Mouse (Mus musculus): Measurements from ENCODE around the gene Tmem132d. TPM values are rescaled to one million over a fixed set of nuclear protein-coding genes. Genes with fewer than 3 reads are reported as not detected.

Tmem132d gene
- polyA plus RNA-seq, 1 experiment from 2014 or later = not detected

DNA sequence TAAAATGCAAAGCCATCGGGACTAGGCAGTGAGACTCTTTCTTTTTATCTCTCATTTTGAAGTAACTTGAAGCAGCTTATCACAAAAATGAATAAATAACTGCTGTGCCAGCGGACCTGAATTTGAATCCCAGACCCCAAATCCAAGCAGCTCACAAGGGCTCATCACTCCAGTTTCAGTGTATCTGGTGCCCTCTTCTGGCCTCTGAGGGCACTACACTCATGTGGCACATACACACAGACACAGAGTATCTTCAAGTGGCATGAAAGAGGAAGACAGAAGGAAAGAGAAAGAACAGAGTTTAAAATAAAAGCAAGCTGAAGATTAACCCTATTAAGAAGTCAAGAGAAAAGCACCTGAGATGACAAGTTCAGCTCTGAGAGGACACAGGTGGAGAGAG is 10.8 kb downstream of the Tmem132d start:
- H3K4me2 ChIP-seq (ENCODE audit: low read depth, low read length) = no peak overlapping the region
- H3K4me3 ChIP-seq (ENCODE audit: low read length) = no peak overlapping the region
- no peak overlapping the region for H3K27ac ChIP-seq (ENCODE audit: low read length)
- no peak for ATAC-seq
- H3K36me3 ChIP-seq (ENCODE audit: control insufficient read depth, insufficient read depth, low read length) = no peaks in the 10 kb centered on the region
- no peaks in the 10 kb centered on the region for H3K4me1 ChIP-seq (ENCODE audit: control insufficient read depth, insufficient read depth, low read length)
- H3K27me3 ChIP-seq (replicated peaks; ENCODE audit: control insufficient read depth, insufficient read depth, low read length) = no peaks in the 10 kb centered on the region
- WGBS = 91% methylated on average over 2 of the region's 2 CpGs
- H3K9ac ChIP-seq (ENCODE audit: low read depth, low read length) = no peak overlapping the region
- no peaks in the 10 kb centered on the region for H3K9me3 ChIP-seq (ENCODE audit: control insufficient read depth, low read length)

- no peaks in the 10 kb centered on the region for H3K27me3 ChIP-seq (replicated peaks; ENCODE audit: control insufficient read depth, insufficient read depth, low read length)
- ATAC-seq = no peak
These were observed 14.6 kb downstream of the Tmem132d start for GRCm38 (mm10) chr5:128418149-128418710.

DNA sequence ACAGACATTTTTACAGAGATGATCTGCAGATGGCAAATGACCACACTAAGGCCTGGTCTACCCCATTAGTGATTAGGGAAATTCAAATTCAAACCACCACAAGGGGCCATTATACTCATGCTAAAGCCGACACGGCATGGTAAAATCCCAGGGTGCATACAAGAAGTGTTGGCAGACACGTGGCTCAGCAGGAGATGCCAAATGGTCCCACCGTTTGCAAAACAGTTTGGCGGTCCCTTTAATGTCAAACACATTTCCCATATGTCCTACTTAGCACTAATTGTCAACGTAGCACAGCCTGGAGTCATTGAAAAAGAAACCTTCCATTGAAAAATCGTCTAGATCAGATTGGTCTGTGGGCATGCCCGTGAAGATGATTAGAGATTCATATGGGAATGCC is 18.8 kb downstream of the Tmem132d start:
- Histone ChIP-seq H3K27ac (ENCODE audit: low read length) (no peak overlapping the region), H3K27me3 (replicated peaks; ENCODE audit: control insufficient read depth, insufficient read depth, low read length) (no peaks in the 10 kb centered on the region), H3K36me3 (ENCODE audit: control insufficient read depth, insufficient read depth, low read length) (no peaks in the 10 kb centered on the region), H3K4me1 (ENCODE audit: control insufficient read depth, insufficient read depth, low read length) (no peaks in the 10 kb centered on the region), H3K4me2 (ENCODE audit: low read depth, low read length) (no peak overlapping the region), H3K4me3 (ENCODE audit: low read length) (no peak overlapping the region), H3K9ac (ENCODE audit: low read depth, low read length) (no peak overlapping the region), H3K9me3 (ENCODE audit: control insufficient read depth, low read length) (no peaks in the 10 kb centered on the region)
- no peak for ATAC-seq
- WGBS = 62% methylated on average over 8 of the region's 8 CpGs

More at GRCm38 (mm10) chr5:128418149-128418710, 14.6 kb downstream of the Tmem132d start:
- H3K4me3 ChIP-seq (ENCODE audit: low read length) = no peak overlapping the region
- H3K9ac ChIP-seq (ENCODE audit: low read depth, low read length) = no peak overlapping the region
- H3K4me1 ChIP-seq (ENCODE audit: control insufficient read depth, insufficient read depth, low read length) = no peaks in the 10 kb centered on the region
- WGBS = 61% methylated on average over 11 of the region's 11 CpGs
- no peaks in the 10 kb centered on the region for H3K36me3 ChIP-seq (ENCODE audit: control insufficient read depth, insufficient read depth, low read length)
- no peak overlapping the region for H3K27ac ChIP-seq (ENCODE audit: low read length)
- H3K4me2 ChIP-seq (ENCODE audit: low read depth, low read length) = no peak overlapping the region
- H3K9me3 ChIP-seq (ENCODE audit: control insufficient read depth, low read length) = no peaks in the 10 kb centered on the region

GRCm38 (mm10) chr5:128412306-128412705 is 20.6 kb downstream of the Tmem132d start:
- no peak for ATAC-seq
- Histone ChIP-seq H3K27ac (ENCODE audit: low read length) (no peak overlapping the region), H3K9ac (ENCODE audit: low read depth, low read length) (no peak overlapping the region), H3K4me3 (ENCODE audit: low read length) (no peak overlapping the region), H3K4me1 (ENCODE audit: control insufficient read depth, insufficient read depth, low read length) (no peaks in the 10 kb centered on the region), H3K9me3 (ENCODE audit: control insufficient read depth, low read length) (no peaks in the 10 kb centered on the region), H3K36me3 (ENCODE audit: control insufficient read depth, insufficient read depth, low read length) (no peaks in the 10 kb centered on the region), H3K4me2 (ENCODE audit: low read depth, low read length) (no peak overlapping the region), H3K27me3 (replicated peaks; ENCODE audit: control insufficient read depth, insufficient read depth, low read length) (no peaks in the 10 kb centered on the region)
- 24% methylated on average over 6 of the region's 6 CpGs for WGBS

- WGBS = 88% methylated on average over 9 of the region's 9 CpGs
- no peak overlapping the region for H3K4me2 ChIP-seq (ENCODE audit: low read depth, low read length)
- no peaks in the 10 kb centered on the region for H3K27me3 ChIP-seq (replicated peaks; ENCODE audit: control insufficient read depth, insufficient read depth, low read length)
- no peaks in the 10 kb centered on the region; the same call in 1 of the 2 replicates for H3K9me3 ChIP-seq (ENCODE audit: control insufficient read depth, low read length)
- ATAC-seq = no peak
- H3K4me3 ChIP-seq (ENCODE audit: low read length) = no peak overlapping the region
- no peak overlapping the region for H3K27ac ChIP-seq (ENCODE audit: low read length)
- H3K36me3 ChIP-seq (ENCODE audit: control insufficient read depth, insufficient read depth, low read length) = no peaks in the 10 kb centered on the region
- no peak overlapping the region for H3K9ac ChIP-seq (ENCODE audit: low read depth, low read length)
- no peaks in the 10 kb centered on the region for H3K4me1 ChIP-seq (ENCODE audit: control insufficient read depth, insufficient read depth, low read length)
These were observed 25.3 kb downstream of the Tmem132d start for GRCm38 (mm10) chr5:128407546-128407945.

- H3K9ac ChIP-seq (ENCODE audit: low read depth, low read length) = no peak overlapping the region
- H3K4me3 ChIP-seq (ENCODE audit: low read length) = no peak overlapping the region
- 88% methylated on average over 8 of the region's 8 CpGs for WGBS
- H3K9me3 ChIP-seq (ENCODE audit: control insufficient read depth, low read length) = no peaks in the 10 kb centered on the region; the same call in 1 of the 2 replicates
- H3K4me2 ChIP-seq (ENCODE audit: low read depth, low read length) = no peak overlapping the region
- ATAC-seq = no peak
- H3K27ac ChIP-seq (ENCODE audit: low read length) = no peak overlapping the region
- H3K36me3 ChIP-seq (ENCODE audit: control insufficient read depth, insufficient read depth, low read length) = no peaks in the 10 kb centered on the region
- no peaks in the 10 kb centered on the region for H3K4me1 ChIP-seq (ENCODE audit: control insufficient read depth, insufficient read depth, low read length)
- no peaks in the 10 kb centered on the region for H3K27me3 ChIP-seq (replicated peaks; ENCODE audit: control insufficient read depth, insufficient read depth, low read length)
These were observed 27.8 kb downstream of the Tmem132d start for GRCm38 (mm10) chr5:128405071-128405470.

GRCm38 (mm10) chr5:128404223-128404622 is 28.7 kb downstream of the Tmem132d start:
- Histone ChIP-seq H3K4me2 (ENCODE audit: low read depth, low read length) (no peak overlapping the region), H3K27me3 (replicated peaks; ENCODE audit: control insufficient read depth, insufficient read depth, low read length) (no peaks in the 10 kb centered on the region), H3K9ac (ENCODE audit: low read depth, low read length) (no peak overlapping the region), H3K4me1 (ENCODE audit: control insufficient read depth, insufficient read depth, low read length) (no peaks in the 10 kb centered on the region), H3K27ac (ENCODE audit: low read length) (no peak overlapping the region), H3K9me3 (ENCODE audit: control insufficient read depth, low read length) (no peaks in the 10 kb centered on the region; the same call in 1 of the 2 replicates), H3K36me3 (ENCODE audit: control insufficient read depth, insufficient read depth, low read length) (no peaks in the 10 kb centered on the region), H3K4me3 (ENCODE audit: low read length) (no peak overlapping the region)
- no peak for ATAC-seq
- 93% methylated on average over 3 of the region's 3 CpGs for WGBS

- H3K9ac ChIP-seq (ENCODE audit: low read depth, low read length) = no peak overlapping the region
- no peak overlapping the region for H3K27ac ChIP-seq (ENCODE audit: low read length)
- H3K9me3 ChIP-seq (ENCODE audit: control insufficient read depth, low read length) = no peaks in the 10 kb centered on the region
- H3K27me3 ChIP-seq (replicated peaks; ENCODE audit: control insufficient read depth, insufficient read depth, low read length) = no peaks in the 10 kb centered on the region
- no peak overlapping the region for H3K4me3 ChIP-seq (ENCODE audit: low read length)
- H3K4me2 ChIP-seq (ENCODE audit: low read depth, low read length) = no peak overlapping the region
- H3K36me3 ChIP-seq (ENCODE audit: control insufficient read depth, insufficient read depth, low read length) = no peaks in the 10 kb centered on the region
- H3K4me1 ChIP-seq (ENCODE audit: control insufficient read depth, insufficient read depth, low read length) = no peaks in the 10 kb centered on the region
- 82% methylated on average over 3 of the region's 3 CpGs for WGBS
- ATAC-seq = no peak
These were observed 40.5 kb downstream of the Tmem132d start for GRCm38 (mm10) chr5:128392372-128392771.

DNA sequence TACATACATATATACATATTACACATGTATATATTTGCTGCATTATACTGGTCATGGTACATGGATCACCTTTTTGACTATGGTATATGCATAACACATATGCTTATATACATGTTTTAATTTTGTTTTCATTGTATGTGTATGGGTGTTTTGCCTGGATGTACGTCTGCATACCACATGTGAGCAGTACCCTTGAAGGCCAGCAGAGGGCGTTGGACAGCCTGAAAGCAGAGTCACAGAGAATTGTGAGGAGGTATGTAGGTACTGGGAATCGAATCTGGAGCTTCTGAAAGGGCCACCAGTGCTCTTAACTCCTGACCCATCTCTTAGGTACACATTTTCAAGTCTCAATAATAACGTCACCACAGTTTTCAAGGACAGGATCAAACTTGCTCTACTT is 43.2 kb downstream of the Tmem132d start:
- no peak overlapping the region for H3K9ac ChIP-seq (ENCODE audit: low read depth, low read length)
- 48% methylated on average over 4 of the region's 4 CpGs for WGBS
- no peaks in the 10 kb centered on the region; the same call in 1 of the 2 replicates for H3K9me3 ChIP-seq (ENCODE audit: control insufficient read depth, low read length)
- H3K36me3 ChIP-seq (ENCODE audit: control insufficient read depth, insufficient read depth, low read length) = no peaks in the 10 kb centered on the region
- H3K4me1 ChIP-seq (ENCODE audit: control insufficient read depth, insufficient read depth, low read length) = no peaks in the 10 kb centered on the region
- ATAC-seq = no peak
- no peak overlapping the region for H3K4me3 ChIP-seq (ENCODE audit: low read length)
- no peaks in the 10 kb centered on the region for H3K27me3 ChIP-seq (replicated peaks; ENCODE audit: control insufficient read depth, insufficient read depth, low read length)
- no peak overlapping the region for H3K4me2 ChIP-seq (ENCODE audit: low read depth, low read length)
- H3K27ac ChIP-seq (ENCODE audit: low read length) = no peak overlapping the region

All from intestine, embryonic 16.5 days (tissue).